Mouse (Mus musculus): ENCODE measurements around the gene Isg20. TPM values are rescaled to one million over a fixed set of nuclear protein-coding genes. Genes with fewer than 3 reads are reported as not detected.

The Isg20 gene
- 10 to 100 TPM; 15.9 to 20.0 TPM for total RNA-seq (2023)

DNA sequence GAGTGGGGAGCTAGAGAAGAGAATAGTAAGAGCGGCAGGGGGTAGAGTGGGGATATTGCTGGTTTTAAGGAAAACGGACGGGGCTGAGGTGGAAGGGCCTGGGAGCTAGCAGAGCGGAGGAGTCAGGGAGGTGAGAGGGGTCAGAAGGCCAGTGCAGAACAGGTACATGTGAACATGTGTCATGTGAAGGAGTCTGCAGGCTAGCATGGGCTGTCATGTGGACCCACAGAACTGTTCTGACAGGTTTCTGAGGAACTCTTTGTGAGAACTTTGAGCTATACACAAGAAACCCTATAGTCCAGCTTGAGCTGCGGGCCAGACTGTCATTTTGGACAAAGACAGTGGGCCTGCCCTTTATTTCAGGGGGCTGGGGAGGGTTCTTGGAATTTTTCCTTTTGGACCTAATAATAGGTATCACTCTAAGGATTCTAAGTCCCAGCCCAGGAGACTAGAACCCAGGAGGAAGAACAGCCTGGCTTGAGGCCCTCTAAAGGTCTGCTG lies at the start of gene Isg20:
Gene Isg20, plus strand, starts transcription at position 451 of the 501 bp plus-strand sequence.

DNA sequence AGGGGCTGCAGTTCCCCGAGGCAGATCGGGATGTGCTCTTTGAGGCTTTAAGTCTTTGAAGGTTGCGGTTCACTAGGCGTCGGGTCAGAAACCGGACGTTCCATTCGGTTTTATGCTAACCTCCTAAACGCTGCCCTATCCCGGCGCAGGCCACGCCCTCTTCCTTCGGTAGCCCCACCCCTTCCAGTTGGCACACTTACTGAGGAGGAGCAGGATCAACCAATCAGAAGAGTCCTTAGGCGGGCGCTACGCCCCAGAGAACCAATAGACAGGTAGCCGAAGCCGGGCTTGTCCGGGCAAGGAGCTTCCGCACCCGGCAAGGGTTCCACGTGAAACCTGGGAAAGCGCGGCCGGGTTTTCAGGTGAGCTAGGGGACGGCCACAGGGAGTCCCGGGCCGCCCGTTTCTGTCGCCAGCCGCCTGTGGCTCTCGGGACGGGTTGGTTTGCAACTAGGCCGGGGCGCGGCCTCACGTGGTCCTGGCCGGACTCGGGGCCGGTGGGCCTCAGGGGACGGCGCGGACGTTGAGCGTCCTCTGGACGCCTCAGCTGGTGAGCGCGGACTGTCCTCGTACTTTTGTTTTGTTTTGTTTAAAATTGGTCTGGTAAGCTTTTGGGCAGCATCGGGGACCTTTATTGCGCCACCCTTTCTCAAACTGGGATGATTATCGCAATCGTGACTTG lies 17.4 kb upstream of the Isg20 start, which contains the start of gene Aen:
Gene Aen, plus strand, starts transcription at position 202 of the 681 bp plus-strand sequence.

Other genes starting within 250 kb of the Isg20 start
- not detected for gene Ntrk3, start 175.4 kb upstream of the Isg20 start, total RNA-seq (2023)
- 10 to 100 TPM; 25.7 to 28.8 TPM for gene Mrps11, start 130.3 kb upstream of the Isg20 start, total RNA-seq (2023)
- 10 to 100 TPM; 21.8 to 23.9 TPM for gene Mrpl46, start 129.9 kb upstream of the Isg20 start, total RNA-seq (2023)
- 10 to 100 TPM; 18.0 to 23.0 TPM for gene Det1, start 66.2 kb upstream of the Isg20 start, total RNA-seq (2023)
- gene Aen, start 17.6 kb upstream of the Isg20 start, total RNA-seq (2023) = 10 to 100 TPM; 26.3 to 38.2 TPM
- not detected for gene Acan, start 140.1 kb downstream of the Isg20 start, total RNA-seq (2023)
- not detected for gene Hapln3, start 217.6 kb downstream of the Isg20 start, total RNA-seq (2023)
- 10 to 100 TPM; 25.1 to 29.5 TPM for gene Mfge8, start 235.6 kb downstream of the Isg20 start, total RNA-seq (2023)